Mouse (Mus musculus): ENCODE data around the gene Kcne1. TPM values are rescaled to one million over a fixed set of nuclear protein-coding genes. Genes with fewer than 3 reads are reported as not detected.
A peak's percentile ranks its signal among the peaks of the same experiment; 100 is the strongest.

The Kcne1 gene
- polyA plus RNA-seq (2015; fragmentation: Nextera tagmentation; extraction: Ambion mirVana), result 0.33 TPM in 1 of 2 replicates, not detected in the other

DNA sequence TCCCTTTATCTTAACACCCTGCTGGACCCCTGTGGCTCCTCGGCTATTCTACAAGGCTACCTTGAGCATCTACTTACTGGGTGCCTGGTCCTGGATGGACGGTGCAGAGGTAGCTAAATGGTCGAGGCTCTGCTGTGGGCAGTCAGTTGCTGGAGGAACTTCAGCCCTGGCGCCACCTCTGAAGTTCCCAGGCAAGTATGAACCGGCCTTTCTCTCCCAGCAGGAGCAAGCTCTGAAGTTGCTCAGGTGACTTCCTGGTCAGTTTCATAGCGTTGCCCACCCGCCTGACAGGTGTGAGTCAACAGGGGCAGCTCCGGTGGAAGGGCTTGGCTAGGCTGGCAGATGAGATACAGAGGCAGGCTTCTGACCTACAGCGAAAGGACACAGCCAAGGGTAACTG is at the start of gene Kcne1:
Gene Kcne1 (minus strand): TSS at position 240 of the 400 bp plus-strand sequence.
- ATAC-seq (replicated peaks), result no peak
- WGBS, result 68% methylated on average over 9 of the region's 9 CpGs
- no peaks in the 10 kb centered on the region for H3K36me3 ChIP-seq

DNA sequence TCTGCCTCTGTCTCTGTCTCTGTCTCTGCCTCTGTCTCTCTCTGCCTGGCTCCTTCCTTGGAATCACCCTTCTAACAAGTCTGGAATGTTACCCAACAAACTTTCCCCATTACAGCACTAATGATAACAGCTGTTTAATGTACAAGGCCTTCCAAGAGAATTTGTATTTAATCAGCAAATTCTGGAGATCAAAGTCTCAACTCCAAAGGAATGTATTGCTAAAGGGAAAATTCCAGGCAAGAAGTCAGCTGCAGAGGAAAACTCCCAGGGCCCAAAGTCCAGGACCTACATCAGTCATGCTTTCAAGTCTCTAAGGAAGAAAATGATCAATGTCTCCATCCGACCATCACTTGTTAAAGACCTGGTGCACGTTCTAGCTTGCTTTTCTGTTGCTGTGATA is 48.6 kb upstream of the Kcne1 start:
- H3K36me3 ChIP-seq, result no peaks in the 10 kb centered on the region
- peaks cover 9% of the 10 kb centered on the region for H3K4me1 ChIP-seq
- 89% methylated on average over 2 of the region's 2 CpGs for WGBS
- no peak overlapping the region for H3K4me3 ChIP-seq
- no peaks in the 10 kb centered on the region for H3K27me3 ChIP-seq
- no peak overlapping the region for H3K4me2 ChIP-seq (replicated peaks)
- H3K9me3 ChIP-seq, result no peaks in the 10 kb centered on the region
- H3K9ac ChIP-seq (replicated peaks), result no peak overlapping the region
- H3K27ac ChIP-seq (replicated peaks), result no peak overlapping the region
- ATAC-seq (replicated peaks), result no peak

More for the DNA sequence above, at the start of gene Kcne1:
- H3K9ac ChIP-seq (replicated peaks), result no peak within 1 kb of the TSS
- H3K9me3 ChIP-seq, result no peaks in the 10 kb centered on the region
- no peak within 1 kb of the TSS for H3K4me3 ChIP-seq
- no peak within 1 kb of the TSS for H3K27ac ChIP-seq (replicated peaks)
- no peak within 1 kb of the TSS for H3K4me2 ChIP-seq (replicated peaks)
- no peaks in the 10 kb centered on the region for H3K27me3 ChIP-seq
- 0 out of 2 replicates have a peak, but pooled peaks cover 3% of the 10 kb centered on the region for H3K4me1 ChIP-seq

DNA sequence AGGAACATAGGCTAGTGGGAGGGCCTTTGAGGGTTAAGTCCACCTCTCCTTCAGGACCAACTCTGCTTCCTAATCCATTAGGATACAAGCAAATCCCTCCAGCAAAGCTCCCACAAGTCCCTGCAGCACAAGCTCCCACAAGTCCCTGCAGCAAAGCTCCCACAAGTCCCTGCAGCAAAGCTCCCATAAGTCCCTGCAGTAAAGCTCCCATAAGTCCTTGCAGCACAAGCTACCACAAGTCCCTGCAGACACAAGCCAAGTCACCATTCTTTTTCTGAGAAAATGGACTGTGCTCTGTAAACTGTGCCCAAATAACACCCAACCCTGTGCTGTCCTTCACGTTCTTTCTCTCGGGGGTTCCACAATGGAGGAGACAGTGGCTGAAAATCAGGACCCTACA is 44.9 kb upstream of the Kcne1 start:
- Histone ChIP-seq H3K4me3 (no peak overlapping the region), H3K9me3 (no peaks in the 10 kb centered on the region), H3K36me3 (no peaks in the 10 kb centered on the region), H3K27me3 (no peaks in the 10 kb centered on the region), H3K4me2 (replicated peaks) (no peak overlapping the region), H3K4me1 (peaks cover 29% of the 10 kb centered on the region), H3K27ac (replicated peaks) (no peak overlapping the region), H3K9ac (replicated peaks) (no peak overlapping the region)
- WGBS, result 93% methylated on average over 2 of the region's 2 CpGs
- no peak for ATAC-seq (replicated peaks)

DNA sequence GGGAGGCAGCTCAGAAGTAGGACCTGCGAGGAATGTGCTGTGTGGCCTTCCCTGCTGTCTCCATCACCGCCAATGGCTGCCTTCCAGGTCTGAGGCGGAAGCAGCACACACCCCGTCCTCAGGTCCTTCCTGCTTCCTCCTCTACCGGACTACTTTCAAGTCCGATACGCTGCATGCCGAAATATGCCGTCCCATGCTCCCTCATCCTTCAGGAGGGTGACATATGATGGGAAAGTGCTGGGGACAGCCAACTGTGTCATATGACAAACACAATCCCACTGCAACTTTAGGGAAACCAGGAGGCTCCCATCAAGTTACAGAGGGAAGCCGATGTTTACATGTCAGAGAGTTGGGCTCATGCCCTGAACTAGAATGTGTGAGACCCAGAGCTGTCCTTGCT is 43.8 kb upstream of the Kcne1 start:
- ATAC-seq (replicated peaks), result no peak
- H3K9me3 ChIP-seq, result no peaks in the 10 kb centered on the region
- peaks cover 37% of the 10 kb centered on the region for H3K4me1 ChIP-seq
- H3K9ac ChIP-seq (replicated peaks), result no peak overlapping the region
- H3K36me3 ChIP-seq, result no peaks in the 10 kb centered on the region
- H3K27ac ChIP-seq (replicated peaks), result no peak overlapping the region
- no peak overlapping the region for H3K4me3 ChIP-seq
- no peaks in the 10 kb centered on the region for H3K27me3 ChIP-seq
- 80% methylated on average over 10 of the region's 10 CpGs for WGBS
- H3K4me2 ChIP-seq (replicated peaks), result no peak overlapping the region

DNA sequence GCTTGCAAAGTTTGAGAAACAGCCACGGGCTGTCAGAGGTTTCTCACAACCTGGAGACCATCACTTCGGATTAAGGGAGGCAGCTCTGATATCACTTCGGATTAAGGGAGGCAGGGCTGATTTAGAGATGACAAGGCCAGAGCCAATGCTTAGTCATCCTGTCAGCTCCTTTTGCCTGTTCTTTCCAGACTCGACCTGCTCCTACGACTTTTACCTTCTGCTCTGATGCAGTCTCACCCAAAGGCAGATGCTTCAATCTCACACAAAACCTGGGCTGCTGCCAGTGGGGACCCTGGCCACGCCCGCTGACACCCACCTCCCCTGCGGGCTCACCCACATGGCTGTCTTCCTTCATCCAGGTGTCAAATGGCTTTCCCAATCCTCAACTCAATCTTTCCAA is 42.9 kb upstream of the Kcne1 start:
- 47% methylated on average over 8 of the region's 8 CpGs for WGBS
- H3K9me3 ChIP-seq, result no peaks in the 10 kb centered on the region
- H3K9ac ChIP-seq (replicated peaks), result no peak overlapping the region
- ATAC-seq (replicated peaks), result no peak
- H3K4me2 ChIP-seq (replicated peaks), result no peak overlapping the region
- no peaks in the 10 kb centered on the region for H3K27me3 ChIP-seq
- peaks cover 37% of the 10 kb centered on the region for H3K4me1 ChIP-seq
- no peak overlapping the region for H3K27ac ChIP-seq (replicated peaks)
- no peak overlapping the region for H3K4me3 ChIP-seq
- no peaks in the 10 kb centered on the region for H3K36me3 ChIP-seq

DNA sequence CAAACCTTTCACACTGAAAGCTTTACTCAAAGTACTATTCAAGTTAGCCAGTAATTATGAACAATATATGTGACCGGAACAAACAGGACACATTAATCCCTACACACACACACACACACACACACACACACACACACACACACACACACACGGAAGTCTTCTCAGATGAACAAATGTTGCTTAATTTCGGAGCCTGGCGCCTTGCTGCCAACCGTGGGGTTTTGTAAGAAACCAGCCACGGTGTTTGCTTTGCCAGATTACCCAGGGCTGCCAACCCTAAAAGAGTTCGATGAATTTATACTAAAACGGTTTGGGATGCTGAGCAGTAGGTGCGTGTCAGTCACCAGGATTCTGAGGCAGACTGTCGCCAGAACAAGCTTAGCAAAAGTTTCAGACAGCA is 41.9 kb upstream of the Kcne1 start:
- Histone ChIP-seq H3K27ac (replicated peaks) (no peak overlapping the region), H3K4me3 (no peak overlapping the region), H3K36me3 (peaks cover 5% of the 10 kb centered on the region; the same call in 1 of the 2 replicates), H3K9me3 (no peaks in the 10 kb centered on the region), H3K27me3 (no peaks in the 10 kb centered on the region), H3K4me1 (peaks cover 37% of the 10 kb centered on the region), H3K4me2 (replicated peaks) (no peak overlapping the region), H3K9ac (replicated peaks) (no peak overlapping the region)
- 23% methylated on average over 10 of the region's 10 CpGs for WGBS
- ATAC-seq (replicated peaks), result no peak

DNA sequence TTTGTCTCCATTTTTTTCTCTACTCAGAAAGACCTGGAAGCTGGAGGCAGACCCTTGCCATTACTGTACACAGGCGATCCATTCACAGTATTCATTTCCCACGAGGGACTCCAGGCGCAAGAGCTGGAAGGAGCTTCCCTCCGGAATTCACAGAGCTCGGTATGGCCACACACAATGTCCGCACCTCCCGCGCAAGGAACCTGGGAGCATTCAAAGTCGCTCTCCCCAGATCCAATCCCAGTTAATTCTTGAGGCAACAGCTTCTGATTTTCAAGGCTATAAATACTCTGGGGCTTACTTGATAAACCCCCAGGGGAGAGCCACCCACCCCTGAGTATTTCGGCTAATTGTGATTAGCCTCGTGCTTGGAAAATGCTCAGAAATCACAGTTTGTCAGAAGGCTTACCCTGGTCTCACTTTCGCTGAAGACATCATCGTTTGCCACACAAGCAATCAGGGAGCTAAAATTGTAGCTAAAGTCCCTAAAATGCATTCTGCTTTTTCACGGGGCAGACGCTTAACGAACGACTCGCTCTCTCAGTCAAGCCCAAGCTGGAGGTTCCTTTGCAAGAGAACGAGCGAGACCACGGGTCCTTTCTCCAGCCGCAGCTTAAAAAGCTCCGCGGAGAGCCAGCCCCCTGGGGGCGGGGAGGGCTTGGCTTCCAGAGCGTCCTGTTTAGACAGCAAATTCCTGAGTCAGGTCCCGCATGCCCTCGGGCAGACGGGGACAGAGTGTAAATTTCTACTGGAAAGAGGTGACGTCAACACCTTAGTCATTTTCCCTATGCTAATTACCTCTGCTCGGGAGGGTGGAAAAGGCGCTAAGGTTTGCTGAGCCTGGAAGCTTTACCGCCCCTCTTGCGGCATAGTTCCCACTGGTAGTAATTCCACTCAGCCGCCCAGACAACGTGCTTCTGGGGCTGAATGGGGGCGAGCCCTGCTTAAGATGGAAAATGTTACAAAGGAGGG is 40.5 kb upstream of the Kcne1 start:
- Histone ChIP-seq H3K36me3 (peaks cover 14% of the 10 kb centered on the region; the same call in 1 of the 2 replicates), H3K4me3 (peak overlapping the region; percentile 43), H3K4me1 (peaks cover 37% of the 10 kb centered on the region), H3K27me3 (no peaks in the 10 kb centered on the region), H3K4me2 (replicated peaks) (peak overlapping the region; percentile 78), H3K9me3 (no peaks in the 10 kb centered on the region), H3K9ac (replicated peaks) (peak overlapping the region; percentile 53), H3K27ac (replicated peaks) (peak overlapping the region; percentile 66)
- ATAC-seq (replicated peaks), result peak; percentile 85
- WGBS, result under 1% methylated on average over 37 of the region's 37 CpGs

DNA sequence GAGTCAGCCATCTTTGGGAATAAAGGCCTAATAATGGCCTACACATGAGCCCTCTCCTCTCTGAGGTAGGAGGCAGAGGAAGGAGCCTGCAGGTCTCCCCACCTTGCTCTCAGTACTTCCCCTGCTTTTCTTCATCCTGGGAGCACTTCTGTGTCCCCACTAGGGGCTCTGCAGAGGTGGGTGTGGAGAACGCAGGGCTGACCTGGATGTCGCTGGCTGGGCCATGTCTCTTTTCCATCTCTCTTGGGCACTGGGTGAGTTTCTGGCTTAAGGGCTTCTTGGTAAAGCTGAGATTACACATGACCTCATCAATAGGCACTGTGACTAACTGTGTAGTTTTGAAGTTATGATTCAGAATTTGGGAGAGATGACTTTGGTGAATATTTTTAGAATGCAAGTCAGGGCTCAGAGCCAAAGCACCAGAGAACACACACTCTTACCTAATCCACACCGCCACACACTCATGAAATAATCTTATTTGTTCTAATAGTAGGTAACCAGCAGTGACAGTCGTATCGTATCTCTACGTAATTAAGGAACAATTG is 39.4 kb upstream of the Kcne1 start:
- H3K4me2 ChIP-seq (replicated peaks), result no peak overlapping the region
- H3K9me3 ChIP-seq, result no peaks in the 10 kb centered on the region
- no peak overlapping the region for H3K9ac ChIP-seq (replicated peaks)
- no peak for ATAC-seq (replicated peaks)
- WGBS, result 51% methylated on average over 6 of the region's 6 CpGs
- H3K4me1 ChIP-seq, result peaks cover 37% of the 10 kb centered on the region
- H3K36me3 ChIP-seq, result peaks cover 14% of the 10 kb centered on the region; the same call in 1 of the 2 replicates
- no peaks in the 10 kb centered on the region for H3K27me3 ChIP-seq
- no peak overlapping the region for H3K4me3 ChIP-seq
- no peak overlapping the region for H3K27ac ChIP-seq (replicated peaks)

DNA sequence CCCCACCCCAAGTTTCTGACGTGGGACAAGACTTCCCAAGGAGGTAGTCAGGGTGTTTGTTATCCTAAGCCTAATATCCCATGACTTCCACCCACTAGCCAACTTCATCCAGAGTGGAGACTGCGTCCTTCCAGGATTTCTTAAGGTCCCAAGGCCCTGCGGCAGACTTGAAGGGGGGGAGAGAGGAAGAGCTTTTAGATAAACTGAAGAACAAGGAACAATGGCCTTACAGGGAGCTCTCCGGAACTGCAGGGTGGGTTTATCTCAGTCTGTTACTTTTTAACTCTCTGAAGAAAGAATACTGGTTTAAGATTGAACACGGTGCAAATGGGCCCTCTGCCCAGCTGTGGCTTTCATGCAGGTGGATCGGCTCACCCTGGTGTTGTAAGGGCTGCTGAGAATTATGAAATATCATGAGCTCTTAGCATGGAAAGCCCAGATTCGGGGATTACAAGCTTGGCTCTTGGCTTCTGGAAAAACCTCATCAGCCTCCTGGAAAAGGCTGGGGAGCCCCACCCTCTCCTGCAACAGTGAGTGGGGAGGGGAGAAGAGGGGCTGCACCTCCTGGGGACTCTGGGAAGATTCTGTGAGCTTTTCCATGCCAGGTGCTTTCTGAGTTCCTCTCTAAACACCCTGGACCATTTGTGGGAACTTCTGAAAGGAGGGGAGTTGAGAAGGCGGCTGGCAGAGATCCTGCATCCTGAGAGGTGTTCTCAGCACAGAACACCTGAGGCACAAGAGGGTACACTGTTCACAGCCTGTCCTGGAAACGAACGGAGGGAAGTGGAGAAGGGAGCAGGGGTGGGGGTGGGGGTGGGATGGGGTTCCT is 38.7 kb upstream of the Kcne1 start:
- no peak overlapping the region for H3K4me3 ChIP-seq
- H3K4me1 ChIP-seq, result peaks cover 37% of the 10 kb centered on the region
- no peak overlapping the region for H3K4me2 ChIP-seq (replicated peaks)
- no peaks in the 10 kb centered on the region for H3K9me3 ChIP-seq
- no peak overlapping the region for H3K9ac ChIP-seq (replicated peaks)
- no peaks in the 10 kb centered on the region for H3K27me3 ChIP-seq
- no peak overlapping the region for H3K27ac ChIP-seq (replicated peaks)
- ATAC-seq (replicated peaks), result no peak
- 55% methylated on average over 10 of the region's 10 CpGs for WGBS
- H3K36me3 ChIP-seq, result peaks cover 17% of the 10 kb centered on the region

DNA sequence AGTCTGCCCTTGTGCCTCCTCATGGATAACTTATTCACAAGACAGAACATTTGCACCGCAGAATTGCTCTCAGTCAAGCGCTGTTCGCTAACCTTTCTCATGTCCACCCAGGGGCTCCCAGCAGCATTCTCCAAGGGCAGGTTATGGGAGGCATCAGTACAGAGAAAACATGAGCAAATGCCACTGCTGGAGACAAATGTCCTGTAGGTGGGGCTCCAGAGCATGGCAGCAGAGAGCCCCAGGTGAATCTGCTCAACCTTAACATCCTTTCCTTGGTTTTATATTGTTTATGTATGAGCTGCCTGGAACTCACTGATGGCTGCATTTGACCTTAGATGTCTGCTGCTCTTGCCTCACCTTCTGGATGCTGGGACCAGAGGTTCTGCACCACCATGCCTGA is 34.5 kb upstream of the Kcne1 start:
- H3K4me3 ChIP-seq, result no peak overlapping the region
- no peak overlapping the region for H3K27ac ChIP-seq (replicated peaks)
- no peaks in the 10 kb centered on the region for H3K9me3 ChIP-seq
- H3K27me3 ChIP-seq, result no peaks in the 10 kb centered on the region
- H3K4me2 ChIP-seq (replicated peaks), result no peak overlapping the region
- no peak for ATAC-seq (replicated peaks)
- peaks cover 17% of the 10 kb centered on the region for H3K36me3 ChIP-seq
- no peak overlapping the region for H3K9ac ChIP-seq (replicated peaks)
- WGBS, result 98% methylated on average over 3 of the region's 3 CpGs
- peaks cover 3% of the 10 kb centered on the region for H3K4me1 ChIP-seq

DNA sequence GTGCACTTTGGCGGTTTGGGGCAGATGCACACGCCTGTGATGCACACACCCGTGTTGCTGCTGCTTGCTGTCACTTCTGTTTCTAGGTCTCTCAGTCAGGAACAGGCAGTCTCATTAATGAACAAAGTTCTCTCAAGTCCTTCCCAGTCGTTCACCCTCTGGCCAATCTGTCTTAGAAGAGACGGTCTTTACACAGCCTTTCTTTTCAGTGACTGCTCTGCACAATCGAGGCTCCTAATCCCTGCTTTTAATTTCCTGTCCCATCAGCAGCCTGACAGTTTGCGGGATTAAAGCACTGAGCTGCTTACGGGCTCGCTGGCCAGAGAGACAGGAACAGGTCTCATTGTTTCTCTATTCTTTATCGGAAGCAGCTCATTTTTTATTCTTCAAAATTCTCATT is 28.4 kb upstream of the Kcne1 start:
- no peaks in the 10 kb centered on the region; the same call in 1 of the 2 replicates for H3K36me3 ChIP-seq
- WGBS, result 17% methylated on average over 10 of the region's 10 CpGs
- no peak overlapping the region for H3K9ac ChIP-seq (replicated peaks)

DNA sequence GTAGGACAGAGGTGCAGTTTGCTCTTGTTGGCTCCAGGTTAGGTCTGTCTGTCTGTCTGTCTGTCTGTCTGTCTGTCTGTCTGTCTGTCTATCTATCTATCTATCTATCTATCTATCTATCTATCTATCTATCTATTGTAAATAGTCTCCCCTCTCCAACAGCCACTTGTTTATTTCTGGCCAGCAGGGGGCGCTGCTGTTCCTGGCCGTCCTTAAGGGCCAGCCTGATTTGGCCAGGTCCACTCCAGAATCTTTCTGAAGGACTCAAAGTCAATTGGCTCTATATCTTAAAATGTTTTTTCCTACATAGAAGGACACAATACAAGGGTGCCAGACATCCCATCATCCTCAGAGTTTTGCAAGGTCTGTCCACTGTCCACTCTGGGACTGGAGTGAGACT is 25.8 kb upstream of the Kcne1 start:
- H3K36me3 ChIP-seq, result no peaks in the 10 kb centered on the region
- H3K4me3 ChIP-seq, result no peak overlapping the region
- no peak overlapping the region for H3K9ac ChIP-seq (replicated peaks)
- no peaks in the 10 kb centered on the region for H3K27me3 ChIP-seq
- 4% methylated on average over 2 of the region's 2 CpGs for WGBS
- ATAC-seq (replicated peaks), result no peak
- no peak overlapping the region for H3K27ac ChIP-seq (replicated peaks)
- no peak overlapping the region for H3K4me2 ChIP-seq (replicated peaks)
- H3K4me1 ChIP-seq, result 0 out of 2 replicates have a peak, but pooled peaks cover 3% of the 10 kb centered on the region
- H3K9me3 ChIP-seq, result no peaks in the 10 kb centered on the region

More for the DNA sequence above, 28.4 kb upstream of the Kcne1 start:
- no peak overlapping the region for H3K4me3 ChIP-seq
- H3K4me1 ChIP-seq, result 0 out of 2 replicates have a peak, but pooled peaks cover under 1% of the 10 kb centered on the region
- no peaks in the 10 kb centered on the region for H3K9me3 ChIP-seq
- no peak for ATAC-seq (replicated peaks)
- H3K4me2 ChIP-seq (replicated peaks), result no peak overlapping the region
- no peak overlapping the region for H3K27ac ChIP-seq (replicated peaks)
- no peaks in the 10 kb centered on the region for H3K27me3 ChIP-seq

Data from forebrain, embryonic 15.5 days (tissue).